Mouse (Mus musculus) left cerebral cortex, postnatal 10 days (tissue): Measurements from ENCODE around the gene Scgb1b2. TPM values are rescaled to one million over a fixed set of nuclear protein-coding genes. Genes with fewer than 3 reads are reported as not detected.

ENCODE experiments used
- DNase-seq, 2 experiments: peaks; one replicate each; pipeline ENCODE4 v3.0.0; 2021 to 2022; ENCODE audit warnings: low spot score in 2 of 2, mixed read lengths in 1 of 2; ENCODE audit errors: extremely low spot score in 1 of 2
- intact Hi-C: fragments of 180-260 bp; cut with DNase I; formaldehyde crosslinking; loops from one replicate; pipeline ENCODE4 v1.15.1; 2025
- total RNA-seq, 2 experiments: library from RNA; stranded (reverse); gene quantifications; 2 replicates each; pipeline ENCODE4 v1.2.3; 2021

Gene Scgb1b2
- not detected for total RNA-seq

DNA sequence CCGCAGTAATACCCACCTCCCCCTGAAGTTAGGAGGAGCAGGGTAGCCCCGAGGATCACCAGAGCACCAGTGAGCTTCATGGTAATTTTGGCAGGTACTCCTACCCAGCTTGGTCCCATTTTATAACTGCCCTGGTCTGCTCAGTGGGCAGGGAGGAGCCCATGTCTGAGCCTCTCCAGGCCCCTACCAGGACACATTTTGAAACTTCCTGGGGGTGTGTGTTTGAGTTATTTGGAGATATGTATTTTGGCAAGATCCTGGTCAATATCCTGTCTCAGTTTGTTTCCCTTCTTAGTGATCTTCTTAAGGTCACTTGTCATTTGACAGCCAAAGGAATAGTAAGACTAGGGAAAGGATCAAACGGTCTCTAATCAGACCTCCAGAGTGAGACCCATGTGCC is at the start of gene Scgb1b2:
Gene Scgb1b2 (minus strand): TSS at position 101 of the 400 bp plus-strand sequence.
- no peak for DNase-seq
- intact Hi-C loops, result no loop called here

DNA sequence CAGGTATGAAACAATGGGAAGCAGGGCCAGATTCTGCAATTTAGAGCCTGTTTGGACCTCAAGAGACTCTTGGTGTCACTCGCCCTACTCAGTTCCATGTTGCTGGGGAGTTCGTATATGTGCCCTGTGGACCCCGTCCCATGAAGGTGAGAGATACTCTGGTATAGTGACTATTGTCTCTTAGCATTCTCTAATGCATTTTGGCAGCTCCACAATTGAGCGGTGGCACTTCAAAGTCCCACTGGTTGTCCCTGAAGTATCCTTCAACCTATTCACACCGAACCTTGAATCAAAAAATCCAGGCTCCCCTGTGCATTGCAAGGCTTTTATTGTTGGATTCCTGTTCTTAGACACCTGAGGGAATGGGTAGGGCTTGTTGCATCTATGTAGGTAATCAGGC is 1.4 kb downstream of the Scgb1b2 start, which contains the start of gene Scgb2b2:
Gene Scgb2b2 (plus strand): TSS at position 301 of the 400 bp plus-strand sequence.
- intact Hi-C loops, result no loop called here
- no peak for DNase-seq

Other genes starting within 250 kb of the Scgb1b2 start
- 10 to 100 TPM; 37.2 to 37.5 TPM for gene Fxyd5, start 249.3 kb downstream of the Scgb1b2 start, total RNA-seq
- 100 to 1,000 TPM; 371 to 375 TPM for gene Fxyd7, start 240.4 kb downstream of the Scgb1b2 start, total RNA-seq
- gene Fxyd1, start 234.6 kb downstream of the Scgb1b2 start, total RNA-seq, result 10 to 100 TPM; 34.1 to 35.5 TPM
- 1 to 10 TPM; 9.0 to 9.2 TPM for gene Lgi4, start 232.5 kb downstream of the Scgb1b2 start, total RNA-seq
- gene Fxyd3, start 215.1 kb downstream of the Scgb1b2 start, total RNA-seq, result not detected
- 1 to 10 TPM; 1.2 to 1.9 TPM for gene Hpn, start 176.5 kb downstream of the Scgb1b2 start, total RNA-seq
- 100 to 1,000 TPM; 176 to 205 TPM for gene Scn1b, start 164.8 kb downstream of the Scgb1b2 start, total RNA-seq
- 100 to 1,000 TPM; 131 to 138 TPM for gene Gramd1a, start 135.9 kb downstream of the Scgb1b2 start, total RNA-seq
- gene Scgb2b2, start 1.3 kb downstream of the Scgb1b2 start, total RNA-seq, result not detected
- not detected for gene Scgb2b3, start 70.3 kb upstream of the Scgb1b2 start, total RNA-seq
- gene Scgb1b3, start 83.8 kb upstream of the Scgb1b2 start, total RNA-seq, result not detected